Mouse (Mus musculus) liver, adult (tissue): ENCODE data around the gene Cyp2c37.
"Not testable (repeated sequence)": the region's sequence is repeated elsewhere in the genome, so short reads cannot be mapped to it uniquely, and the experiment has no call there.

Source experiments
- GATA4 ChIP-seq: IDR thresholded peaks from 2 replicates; pipeline ENCODE4 v1.6.1; 2014; ENCODE audit warnings: mild to moderate bottlenecking, low read length; ENCODE audit not compliant: insufficient replicate concordance

Cyp2c37 gene

GRCm38 (mm10) chr19:39992140-39992539 lies at the start of gene Cyp2c37:
Cyp2c37 (plus strand) TSS chr19:39992424.
- not testable (repeated sequence) for TF ChIP-seq GATA4

- no peak; the same call in 1 of the 2 replicates for TF ChIP-seq GATA4
These were observed 2.8 kb upstream of the Cyp2c37 start for GRCm38 (mm10) chr19:39989471-39989870.
